Mouse (Mus musculus): ENCODE measurements around the gene Ly6g6c. TPM values are rescaled to one million over a fixed set of nuclear protein-coding genes. Genes with fewer than 3 reads are reported as not detected.
A peak's percentile ranks its signal among the peaks of the same experiment; 100 is the strongest.

Gene Ly6g6c
- polyA plus RNA-seq, 1 experiment, result 9.3 TPM

- no peaks in the 10 kb centered on the region for H3K27me3 ChIP-seq (ENCODE audit: control insufficient read depth, insufficient read depth, low read length)
- TF ChIP-seq POLR2A (IDR thresholded peaks at IDR 0.05; ENCODE audit: low read depth, low read length), result no peak; the same call in 1 of the 2 replicates
- H3K4me1 ChIP-seq (ENCODE audit: control insufficient read depth, insufficient read depth, insufficient read length, low read length), result peaks cover 30% of the 10 kb centered on the region
- WGBS, result 20% methylated on average over 9 of the region's 9 CpGs
- H3K27ac ChIP-seq (ENCODE audit: insufficient read depth, low read depth, low read length), result peak overlapping the region; percentile 48
- no peak overlapping the region for H3K4me3 ChIP-seq (ENCODE audit: low read depth, low read length)
- no peaks in the 10 kb centered on the region for H3K36me3 ChIP-seq (ENCODE audit: control insufficient read depth, insufficient read depth, low read length)
These were observed 14.6 kb downstream of the Ly6g6c start for GRCm38 (mm10) chr17:35079778-35080177.

GRCm38 (mm10) chr17:35080248-35080647 lies 15.1 kb downstream of the Ly6g6c start:
- Histone ChIP-seq H3K4me3 (ENCODE audit: low read depth, low read length) (no peak overlapping the region), H3K36me3 (ENCODE audit: control insufficient read depth, insufficient read depth, low read length) (no peaks in the 10 kb centered on the region), H3K4me1 (ENCODE audit: control insufficient read depth, insufficient read depth, insufficient read length, low read length) (peaks cover 30% of the 10 kb centered on the region), H3K27ac (ENCODE audit: insufficient read depth, low read depth, low read length) (peak overlapping the region; percentile 48), H3K27me3 (ENCODE audit: control insufficient read depth, insufficient read depth, low read length) (no peaks in the 10 kb centered on the region)
- 25% methylated on average over 6 of the region's 6 CpGs for WGBS
- TF ChIP-seq CTCF (IDR thresholded peaks at IDR 0.05; ENCODE audit: extremely low read depth, insufficient read length, insufficient replicate concordance, low read depth, low read length) (no peak), POLR2A (IDR thresholded peaks at IDR 0.05; ENCODE audit: low read depth, low read length) (no peak)

DNA sequence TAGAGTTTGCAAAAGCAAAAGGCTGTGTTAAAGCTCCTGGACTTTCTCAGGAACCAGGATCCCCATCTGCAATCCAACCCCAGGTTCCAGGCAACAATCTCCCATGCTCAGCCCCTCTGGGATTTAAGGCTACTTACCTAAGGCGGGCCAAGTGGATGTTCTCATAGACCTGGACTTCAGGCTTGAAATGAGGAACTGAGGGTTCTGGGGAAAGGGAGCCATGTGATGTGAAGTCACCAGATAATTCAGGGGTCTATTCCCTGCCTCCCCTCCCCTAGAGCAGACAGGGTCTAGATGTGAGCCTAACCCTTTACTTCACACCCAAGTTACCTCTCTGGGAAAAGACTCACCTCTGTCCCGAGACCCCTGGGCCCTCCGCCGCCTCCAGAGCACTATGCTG lies 15.5 kb downstream of the Ly6g6c start:
- Histone ChIP-seq H3K36me3 (ENCODE audit: control insufficient read depth, insufficient read depth, low read length) (no peaks in the 10 kb centered on the region), H3K4me3 (ENCODE audit: low read depth, low read length) (no peak overlapping the region), H3K27me3 (ENCODE audit: control insufficient read depth, insufficient read depth, low read length) (no peaks in the 10 kb centered on the region), H3K4me1 (ENCODE audit: control insufficient read depth, insufficient read depth, insufficient read length, low read length) (peaks cover 30% of the 10 kb centered on the region), H3K27ac (ENCODE audit: insufficient read depth, low read depth, low read length) (no peak overlapping the region)
- 93% methylated on average over 4 of the region's 4 CpGs for WGBS
- TF ChIP-seq CTCF (IDR thresholded peaks at IDR 0.05; ENCODE audit: extremely low read depth, insufficient read length, insufficient replicate concordance, low read depth, low read length), result no peak
- no peak for TF ChIP-seq POLR2A (IDR thresholded peaks at IDR 0.05; ENCODE audit: low read depth, low read length)

GRCm38 (mm10) chr17:35082841-35083576 lies 17.8 kb downstream of the Ly6g6c start:
- no peaks in the 10 kb centered on the region for H3K27me3 ChIP-seq (ENCODE audit: control insufficient read depth, insufficient read depth, low read length)
- H3K36me3 ChIP-seq (ENCODE audit: control insufficient read depth, insufficient read depth, low read length), result no peaks in the 10 kb centered on the region
- peaks cover 21% of the 10 kb centered on the region for H3K4me1 ChIP-seq (ENCODE audit: control insufficient read depth, insufficient read depth, insufficient read length, low read length)
- no peak overlapping the region for H3K4me3 ChIP-seq (ENCODE audit: low read depth, low read length)
- TF ChIP-seq CTCF (IDR thresholded peaks at IDR 0.05; ENCODE audit: extremely low read depth, insufficient read length, insufficient replicate concordance, low read depth, low read length) (no peak), POLR2A (IDR thresholded peaks at IDR 0.05; ENCODE audit: low read depth, low read length) (no peak)
- 92% methylated on average over 16 of the region's 16 CpGs for WGBS
- no peak overlapping the region for H3K27ac ChIP-seq (ENCODE audit: insufficient read depth, low read depth, low read length)

- H3K27ac ChIP-seq (ENCODE audit: insufficient read depth, low read depth, low read length), result no peak overlapping the region
- no peak overlapping the region for H3K4me3 ChIP-seq (ENCODE audit: low read depth, low read length)
- no peak for TF ChIP-seq POLR2A (IDR thresholded peaks at IDR 0.05; ENCODE audit: low read depth, low read length)
- no peak for TF ChIP-seq CTCF (IDR thresholded peaks at IDR 0.05; ENCODE audit: extremely low read depth, insufficient read length, insufficient replicate concordance, low read depth, low read length)
- 15% methylated on average over 3 of the region's 3 CpGs for WGBS
- H3K4me1 ChIP-seq (ENCODE audit: control insufficient read depth, insufficient read depth, insufficient read length, low read length), result peaks cover 19% of the 10 kb centered on the region; the same call in 1 of the 2 replicates
- no peaks in the 10 kb centered on the region for H3K27me3 ChIP-seq (ENCODE audit: control insufficient read depth, insufficient read depth, low read length)
- no peaks in the 10 kb centered on the region for H3K36me3 ChIP-seq (ENCODE audit: control insufficient read depth, insufficient read depth, low read length)
These were observed 18.8 kb downstream of the Ly6g6c start for GRCm38 (mm10) chr17:35083929-35084497.

DNA sequence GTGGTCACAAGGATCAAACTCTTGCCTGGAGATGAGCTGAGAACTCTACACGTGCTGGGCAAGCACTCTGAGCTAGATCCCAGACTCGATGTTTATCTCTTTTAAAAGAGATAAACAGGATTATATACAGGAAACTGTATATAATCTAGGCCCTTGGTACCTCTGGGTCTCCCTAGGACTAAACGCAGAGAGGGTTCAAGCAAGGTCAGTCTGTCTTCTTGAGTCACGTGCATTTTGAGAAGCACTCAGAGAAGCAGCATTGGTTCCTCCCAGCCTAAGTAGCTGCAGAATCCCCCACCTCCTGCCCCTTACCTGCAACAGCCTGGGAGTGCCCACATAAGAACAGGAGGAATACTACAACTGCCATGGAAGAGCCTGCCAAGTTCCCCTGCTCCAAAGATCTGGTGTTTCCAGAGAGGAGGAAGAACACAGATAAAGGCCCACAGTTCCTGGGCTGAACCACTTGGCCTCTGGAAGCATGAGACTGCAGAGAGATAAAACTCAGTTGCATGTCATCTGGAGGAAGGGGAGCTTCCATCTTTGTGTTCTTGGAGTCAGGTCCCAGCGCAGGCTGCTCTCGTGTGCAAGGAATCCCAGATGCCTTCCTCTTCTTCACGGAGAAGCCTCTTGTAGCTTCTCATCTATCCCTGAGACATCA lies 20.1 kb downstream of the Ly6g6c start, which contains the start of gene Ly6g6f:
TSS of gene Ly6g6f (minus strand) at position 403 of the 658 bp plus-strand sequence.
- no peak for TF ChIP-seq CTCF (IDR thresholded peaks at IDR 0.05; ENCODE audit: extremely low read depth, insufficient read length, insufficient replicate concordance, low read depth, low read length)
- TF ChIP-seq POLR2A (IDR thresholded peaks at IDR 0.05; ENCODE audit: low read depth, low read length), result no peak
- Histone ChIP-seq H3K27me3 (ENCODE audit: control insufficient read depth, insufficient read depth, low read length) (no peaks in the 10 kb centered on the region), H3K36me3 (ENCODE audit: control insufficient read depth, insufficient read depth, low read length) (no peaks in the 10 kb centered on the region), H3K4me3 (ENCODE audit: low read depth, low read length) (no peak within 1 kb of the TSS), H3K4me1 (ENCODE audit: control insufficient read depth, insufficient read depth, insufficient read length, low read length) (peaks cover 9% of the 10 kb centered on the region; the same call in 1 of the 2 replicates), H3K27ac (ENCODE audit: insufficient read depth, low read depth, low read length) (no peak within 1 kb of the TSS)
- WGBS, result 68% methylated on average over 7 of the region's 7 CpGs

GRCm38 (mm10) chr17:35088151-35088550 lies 23.0 kb downstream of the Ly6g6c start:
- WGBS, result 43% methylated on average over 2 of the region's 2 CpGs
- Histone ChIP-seq H3K27ac (ENCODE audit: insufficient read depth, low read depth, low read length) (no peak overlapping the region), H3K4me1 (ENCODE audit: control insufficient read depth, insufficient read depth, insufficient read length, low read length) (peaks cover 6% of the 10 kb centered on the region; the same call in 1 of the 2 replicates), H3K4me3 (ENCODE audit: low read depth, low read length) (no peak overlapping the region), H3K27me3 (ENCODE audit: control insufficient read depth, insufficient read depth, low read length) (no peaks in the 10 kb centered on the region), H3K36me3 (ENCODE audit: control insufficient read depth, insufficient read depth, low read length) (peaks cover 20% of the 10 kb centered on the region)
- TF ChIP-seq POLR2A (IDR thresholded peaks at IDR 0.05; ENCODE audit: low read depth, low read length) (no peak), CTCF (IDR thresholded peaks at IDR 0.05; ENCODE audit: extremely low read depth, insufficient read length, insufficient replicate concordance, low read depth, low read length) (no peak)
